Mouse (Mus musculus) T-helper 17 cell (primary cell): Measurements from ENCODE around the gene Acad12.
"Not testable (repeated sequence)": the region's sequence is repeated elsewhere in the genome, so short reads cannot be mapped to it uniquely, and the experiment has no call there.

ENCODE experiments used
- in situ Hi-C, 2 experiments: fragments of 300-600 bp; cut with MboI, MseI; formaldehyde crosslinking; loops; 1 replicate in 1 of 2; 2 replicates in 1 of 2; pipeline ENCODE4 v1.15.1; 2025; ENCODE audit warnings: high pct_unique_total_duplicates in 2 of 2

Acad12 gene

DNA sequence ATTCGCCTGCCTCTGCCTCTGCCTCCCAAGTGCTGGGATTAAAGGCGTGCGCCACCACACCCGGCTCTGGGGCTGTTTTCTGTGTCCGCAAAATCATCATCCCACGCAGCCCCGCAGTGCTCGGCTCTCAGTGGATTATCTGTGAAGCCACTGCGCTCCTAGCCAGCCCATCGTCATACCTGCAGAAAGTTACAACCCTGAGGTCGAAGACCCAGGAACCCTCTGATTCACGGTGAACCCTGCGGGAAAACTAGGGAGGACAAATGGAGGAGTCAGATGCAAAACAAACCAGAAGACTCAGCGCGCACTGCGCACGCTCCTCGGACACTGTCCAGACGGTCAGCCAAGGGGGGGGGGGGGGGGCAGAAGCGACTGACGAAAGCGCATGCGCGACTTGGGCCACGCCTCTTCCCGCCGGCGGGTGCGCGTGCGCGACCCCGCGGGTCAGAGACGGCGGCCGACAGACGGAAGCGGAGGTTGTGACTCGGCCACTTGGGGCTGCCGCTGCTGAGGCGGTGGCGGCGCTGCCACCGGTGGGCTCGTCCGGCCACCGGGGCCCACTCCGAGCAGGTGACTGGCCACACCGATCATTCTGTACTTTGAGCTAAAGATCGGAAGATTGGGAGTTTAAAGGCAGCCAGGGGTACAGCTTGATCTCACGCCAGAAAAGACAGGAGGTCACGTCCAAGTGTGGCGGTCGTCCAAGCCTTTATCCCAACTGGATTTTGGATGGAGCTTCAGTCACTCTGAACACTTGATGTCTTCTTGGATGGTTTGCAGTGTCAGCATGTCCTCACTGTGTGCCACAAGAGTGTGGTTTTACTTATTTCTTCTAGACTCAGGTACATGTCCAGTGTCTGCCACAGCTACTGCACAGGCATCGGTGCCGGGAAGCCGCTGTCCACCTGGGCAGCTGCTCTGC, at the start of gene Acad12:
Gene Acad12 (minus strand): TSS at position 347 of the 922 bp plus-strand sequence.
- in situ Hi-C loops: no loop called here

DNA sequence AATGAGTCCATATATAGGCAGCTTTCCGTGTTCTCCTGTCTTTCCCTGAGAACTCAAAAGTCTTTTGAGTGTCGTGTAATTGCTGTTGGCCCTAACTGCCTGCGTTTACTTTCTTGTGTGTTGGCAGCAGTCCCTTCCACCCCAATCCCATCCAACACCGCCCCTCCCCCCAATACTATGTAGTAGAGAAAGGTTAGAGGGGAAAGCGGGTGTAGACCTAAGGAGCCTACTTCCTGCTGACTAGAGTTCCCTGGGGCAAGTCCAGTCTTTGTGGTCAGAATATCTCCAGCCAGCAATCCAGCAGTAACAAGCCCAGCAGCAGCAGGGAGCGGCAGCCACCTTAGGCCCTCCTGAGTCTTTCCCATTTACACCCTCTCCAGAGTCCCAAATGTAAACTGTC, 49.7 kb upstream of the Acad12 start:
- in situ Hi-C loops: no loop called here

GRCm38 (mm10) chr5:121667067-121667466, 48.3 kb upstream of the Acad12 start:
- in situ Hi-C loops: no loop called here

DNA sequence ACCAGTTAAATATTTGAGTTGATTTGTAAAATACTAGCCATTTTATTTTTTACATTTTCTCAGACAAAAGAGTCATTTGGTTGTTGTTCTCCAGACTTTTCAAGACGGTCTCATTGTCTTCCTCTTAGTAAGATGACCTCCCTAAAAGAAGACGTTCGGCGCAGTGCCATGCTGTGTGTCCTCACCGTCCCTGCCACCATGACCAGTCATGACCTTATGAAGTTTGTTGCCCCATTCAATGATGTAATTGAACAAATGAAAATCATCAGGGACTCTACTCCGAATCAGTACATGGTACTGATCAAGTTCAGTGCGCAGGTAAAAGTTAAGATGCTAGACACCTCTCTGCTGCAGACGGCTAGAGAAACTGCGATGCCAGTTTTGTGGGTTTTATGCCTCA, 46.2 kb upstream of the Acad12 start:
- in situ Hi-C loops: no loop called here

DNA sequence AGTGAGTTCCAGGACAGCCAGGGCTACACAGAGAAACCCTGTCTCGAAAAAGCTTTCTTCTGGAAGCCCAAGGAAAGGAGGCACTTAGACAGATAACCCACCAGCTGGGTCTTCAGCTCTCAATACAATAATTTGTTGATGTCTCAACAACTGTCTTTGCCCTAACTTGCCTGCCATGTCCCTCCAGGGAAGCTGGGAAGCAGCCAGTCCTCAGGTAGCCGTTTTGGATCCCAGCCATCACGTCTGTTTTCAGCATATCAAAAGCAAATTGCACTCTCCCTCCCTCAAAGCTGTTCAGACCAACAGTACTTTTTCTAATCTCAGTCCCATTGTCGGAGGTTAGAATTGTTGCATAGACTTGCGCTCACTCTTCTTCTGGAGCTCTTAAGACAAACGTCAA, 45.3 kb upstream of the Acad12 start:
- in situ Hi-C loops: no loop called here

DNA sequence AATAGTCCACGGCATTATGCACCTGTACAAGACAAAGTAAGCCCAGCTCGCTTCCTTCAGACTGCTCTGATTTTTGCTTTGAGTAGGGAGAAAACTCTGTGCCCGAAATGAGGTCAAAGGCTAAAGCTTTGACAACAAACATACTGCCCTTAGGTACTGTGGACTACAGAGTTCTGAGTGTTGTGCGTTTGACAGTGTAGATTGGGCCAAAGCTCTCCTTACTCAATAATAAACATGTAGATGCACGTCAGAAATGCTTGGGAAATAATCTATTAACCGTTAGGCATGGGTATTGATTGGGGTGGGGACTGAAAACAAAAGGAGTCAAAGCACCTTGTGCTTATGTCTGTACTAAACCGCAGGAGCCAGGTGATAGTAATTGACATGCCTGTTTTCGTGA, 44.7 kb upstream of the Acad12 start:
- in situ Hi-C loops: no loop called here

DNA sequence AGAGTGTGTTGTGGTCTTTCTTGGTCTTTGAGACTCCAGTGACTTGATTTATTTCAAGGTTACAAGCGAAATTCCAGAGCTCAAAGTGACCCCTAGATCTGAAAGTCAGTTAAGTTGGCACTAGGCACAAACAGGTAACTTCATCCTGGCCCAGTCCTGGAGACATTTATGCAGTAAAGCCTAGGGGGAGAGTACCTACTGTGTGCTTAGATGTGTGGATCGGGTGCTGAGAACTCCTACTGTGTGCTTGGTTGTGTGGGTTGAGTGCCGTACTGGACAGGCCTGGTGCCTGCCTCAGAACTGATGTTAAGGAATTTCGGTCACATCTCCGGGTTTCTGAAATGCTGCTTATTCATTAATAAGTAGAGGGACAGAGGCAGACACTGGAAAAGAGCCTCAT, 42.8 kb upstream of the Acad12 start:
- in situ Hi-C loops: no loop called here

- in situ Hi-C loops: no loop called here
These were observed 42.1 kb upstream of the Acad12 start for GRCm38 (mm10) chr5:121660897-121661254.

DNA sequence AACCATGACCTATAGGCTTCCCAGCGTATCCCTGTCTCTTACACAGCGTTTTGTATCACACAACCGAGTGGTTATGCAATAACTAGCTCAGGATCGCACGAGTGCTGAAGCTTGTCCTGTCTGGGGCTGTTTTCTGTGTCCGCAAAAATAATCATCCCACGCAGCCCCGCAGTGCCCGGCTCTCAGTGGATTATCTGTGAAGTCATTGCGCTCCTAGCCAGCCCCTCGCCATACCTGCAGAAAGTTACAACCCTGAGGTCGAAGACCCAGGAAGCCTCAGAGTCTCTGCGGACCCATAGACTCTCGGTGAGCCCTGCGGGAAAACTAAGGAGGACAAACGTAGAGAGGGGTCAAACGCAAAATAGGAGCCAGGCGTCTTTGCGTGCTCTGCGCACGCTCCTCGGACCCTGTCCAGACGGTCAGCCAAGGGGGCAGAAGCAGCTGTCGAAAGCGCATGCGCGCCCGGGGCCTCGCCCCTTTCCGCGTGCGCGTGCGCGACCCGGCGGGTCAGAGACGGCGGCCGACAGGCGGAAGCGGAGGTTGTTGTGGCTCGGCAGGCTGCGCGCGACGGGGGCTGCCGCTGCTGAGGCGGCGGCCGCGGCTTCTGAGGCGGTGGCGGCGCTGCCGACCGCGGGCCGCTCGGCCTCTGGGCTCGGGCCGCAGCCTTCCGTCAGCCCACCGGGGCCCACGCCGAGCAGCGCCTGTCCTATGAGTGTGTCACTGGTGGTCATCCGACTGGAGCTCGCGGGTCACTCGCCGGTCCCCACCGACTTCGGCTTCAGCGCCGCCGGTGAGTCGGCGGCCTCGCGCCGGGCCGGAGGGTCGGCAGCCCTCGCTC, 41.5 kb upstream of the Acad12 start, which contains the start of the genes Acad10 and Brap:
Gene Acad10 (minus strand): TSS at position 456 of the 838 bp plus-strand sequence.
Gene Brap (plus strand): TSS at position 505 of the 838 bp plus-strand sequence.
- in situ Hi-C loops: no loop called here

- in situ Hi-C loops: not testable (repeated sequence)
These were observed 38.9 kb upstream of the Acad12 start for GRCm38 (mm10) chr5:121657656-121658055.

DNA sequence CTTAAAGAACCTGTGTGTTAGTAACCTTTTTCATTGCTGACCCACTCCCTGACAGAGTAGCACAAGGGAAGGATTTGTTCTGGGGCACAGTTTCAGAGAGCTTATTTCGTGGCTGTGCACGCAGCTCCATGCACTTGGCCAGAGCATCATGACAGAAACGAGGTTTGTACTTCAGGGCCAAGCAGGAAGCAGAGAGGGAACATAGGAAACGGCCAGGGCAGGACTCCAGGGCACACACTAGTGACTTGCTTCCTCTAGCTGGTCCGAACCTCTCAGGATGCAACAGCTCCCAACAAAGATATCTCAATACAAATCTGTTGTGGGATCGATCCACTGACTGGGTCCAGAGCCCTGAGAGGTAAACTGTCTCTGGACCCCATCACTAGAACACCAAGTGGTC, 38.1 kb upstream of the Acad12 start:
- in situ Hi-C loops: not testable (repeated sequence)

GRCm38 (mm10) chr5:121654526-121654925, 35.8 kb upstream of the Acad12 start:
- in situ Hi-C loops: no loop called here

DNA sequence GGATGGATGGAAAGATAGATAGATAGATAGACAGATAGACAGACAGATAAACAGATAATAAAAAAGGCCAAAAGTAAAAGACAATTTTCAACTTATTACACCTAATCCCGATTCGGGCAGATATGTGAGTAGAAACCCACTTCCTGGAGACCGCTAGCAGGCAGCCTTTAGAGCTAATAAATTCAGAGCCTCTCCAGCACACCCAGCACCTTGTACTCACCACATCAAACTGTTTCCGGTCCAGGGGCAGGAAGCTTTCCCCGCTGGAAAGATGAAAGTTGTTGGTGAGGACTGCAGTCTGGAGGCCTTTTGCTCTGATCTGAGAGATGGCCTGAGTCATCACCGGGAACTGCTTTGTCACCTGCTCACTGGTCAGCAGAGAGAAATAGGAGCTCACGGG, 30.4 kb upstream of the Acad12 start:
- in situ Hi-C loops: loop anchor here in 1 of 2 experiments (10.0 kb wide), 1 partner anchor 556 kb away; the partner anchor contains the start of gene Hvcn1

GRCm38 (mm10) chr5:121639601-121640000, 20.9 kb upstream of the Acad12 start:
- in situ Hi-C loops: no loop called here

DNA sequence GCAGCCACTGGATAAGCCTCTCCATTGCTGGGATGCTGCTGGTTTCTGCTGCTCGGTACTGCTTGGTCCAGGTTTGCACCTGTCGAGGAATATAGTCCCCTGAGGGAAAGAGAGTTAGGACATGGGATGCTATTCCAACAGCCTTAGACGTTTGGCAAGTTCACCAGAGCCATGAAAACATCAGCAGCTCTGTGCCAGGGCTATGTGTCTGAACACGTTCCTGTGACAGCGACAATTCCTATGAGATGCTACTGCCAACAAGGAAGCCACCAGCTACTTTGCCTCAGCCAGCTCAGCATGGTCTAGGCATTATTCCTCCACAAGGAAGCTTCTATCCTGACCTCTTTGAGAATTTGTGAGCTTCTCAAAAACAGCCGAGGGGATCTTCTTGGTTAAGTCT, 18.6 kb upstream of the Acad12 start:
- in situ Hi-C loops: no loop called here

GRCm38 (mm10) chr5:121634668-121635067, 15.9 kb upstream of the Acad12 start:
- in situ Hi-C loops: no loop called here

GRCm38 (mm10) chr5:121632804-121633203, 14.1 kb upstream of the Acad12 start:
- in situ Hi-C loops: no loop called here

GRCm38 (mm10) chr5:121631106-121631647, 12.4 kb upstream of the Acad12 start:
- in situ Hi-C loops: not testable (repeated sequence)

- in situ Hi-C loops: no loop called here
These were observed 9.1 kb upstream of the Acad12 start for GRCm38 (mm10) chr5:121627871-121628270.

DNA sequence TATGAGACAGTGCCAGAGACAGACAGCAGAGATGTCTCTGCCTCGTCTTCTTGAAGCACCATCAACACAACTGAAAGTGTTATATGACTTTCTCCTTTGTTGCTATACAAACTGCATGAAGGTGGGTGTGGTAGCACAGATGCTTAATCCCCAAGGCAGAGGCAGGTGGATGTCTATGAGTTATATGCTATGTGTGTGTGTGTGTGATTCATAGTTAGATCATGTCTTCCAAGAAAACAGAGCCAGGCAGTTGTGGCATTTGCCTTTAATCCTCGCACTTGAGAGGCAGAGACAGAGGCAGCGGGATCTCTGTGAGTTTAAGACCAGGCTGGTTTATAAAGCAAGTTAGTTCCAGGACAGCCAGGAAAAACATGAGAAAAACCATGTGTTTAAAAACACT, 4.5 kb upstream of the Acad12 start:
- in situ Hi-C loops: no loop called here

DNA sequence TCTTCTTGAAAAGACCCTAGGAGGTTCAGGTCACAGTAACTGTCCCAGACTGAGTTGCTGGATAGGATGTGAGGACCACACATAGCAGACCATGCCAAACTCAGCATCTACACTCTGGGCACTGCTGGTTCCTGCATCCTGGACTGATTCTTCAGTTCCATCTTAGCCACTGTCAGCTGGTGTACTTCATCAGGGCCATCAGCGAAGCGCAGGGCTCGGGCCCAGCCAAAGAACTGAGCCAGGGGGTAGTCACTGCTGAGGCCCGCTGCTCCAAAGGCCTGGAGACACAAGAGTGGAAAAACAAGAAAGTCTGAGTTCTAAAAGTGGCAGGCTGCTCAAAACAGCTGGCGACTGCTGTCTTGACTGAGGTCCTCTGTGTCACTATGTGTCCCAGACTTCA, 2.4 kb upstream of the Acad12 start:
- in situ Hi-C loops: no loop called here

- in situ Hi-C loops: not testable (repeated sequence)
These were observed 3.8 kb downstream of the Acad12 start for GRCm38 (mm10) chr5:121614921-121615320.
